Mouse (Mus musculus) common myeloid progenitor, adult 5-6 weeks (primary cell): ENCODE measurements around the gene Grhl1. TPM values are rescaled to one million over a fixed set of nuclear protein-coding genes. Genes with fewer than 3 reads are reported as not detected.
"Not testable (repeated sequence)": the region's sequence is repeated elsewhere in the genome, so short reads cannot be mapped to it uniquely, and the experiment has no call there.

Experiments
- ATAC-seq: replicated peaks from 2 replicates; pipeline ENCODE4 v1.8.0; 2016; ENCODE audit warnings: low read depth, mild to moderate bottlenecking, moderate TSS enrichment, inconsistent platforms; ENCODE audit not compliant: poor library complexity, severe bottlenecking
- total RNA-seq: library from RNA; stranded (forward); fragments of 200-1000, 187-1606 nt; gene quantifications from 2 replicates; pipeline ENCODE4 v1.2.3, GENCODE M21; 2017

Gene Grhl1
- 0.59 TPM in 1 of 2 replicates, not detected in the other for total RNA-seq

- peak; percentile 99 for ATAC-seq
These were observed at the start of gene Grhl1 for GRCm38 (mm10) chr12:24571523-24572392. Grhl1 (plus strand) TSS chr12:24572283.

GRCm38 (mm10) chr12:24525065-24525464, 47.0 kb upstream of the Grhl1 start:
- not testable (repeated sequence) for ATAC-seq

- 0 out of 2 replicates have a peak, but pooled peaks have one; percentile 65 for ATAC-seq
These were observed 35.7 kb upstream of the Grhl1 start for GRCm38 (mm10) chr12:24536390-24536789.

- no peak for ATAC-seq
These were observed 34.9 kb upstream of the Grhl1 start for GRCm38 (mm10) chr12:24537201-24537600.

GRCm38 (mm10) chr12:24537965-24538364, 34.1 kb upstream of the Grhl1 start:
- ATAC-seq = no peak

GRCm38 (mm10) chr12:24541426-24542154, 30.5 kb upstream of the Grhl1 start:
- 0 out of 2 replicates have a peak, but pooled peaks have one; percentile 42 for ATAC-seq

GRCm38 (mm10) chr12:24547686-24548085, 24.4 kb upstream of the Grhl1 start:
- peak; percentile 29 for ATAC-seq

GRCm38 (mm10) chr12:24548885-24549284, 23.2 kb upstream of the Grhl1 start:
- no peak for ATAC-seq

- ATAC-seq = no peak
These were observed 19.6 kb upstream of the Grhl1 start for GRCm38 (mm10) chr12:24552531-24552930.

GRCm38 (mm10) chr12:24555976-24556375, 16.1 kb upstream of the Grhl1 start:
- ATAC-seq = no peak

GRCm38 (mm10) chr12:24563395-24563960, 8.6 kb upstream of the Grhl1 start:
- no peak for ATAC-seq

GRCm38 (mm10) chr12:24565311-24565710, 6.8 kb upstream of the Grhl1 start:
- no peak for ATAC-seq

- ATAC-seq = no peak
These were observed 4.5 kb upstream of the Grhl1 start for GRCm38 (mm10) chr12:24567606-24568005.

- no peak for ATAC-seq
These were observed 565 bp downstream of the Grhl1 start for GRCm38 (mm10) chr12:24572421-24573274.

GRCm38 (mm10) chr12:24573275-24573580, 1.1 kb downstream of the Grhl1 start:
- no peak for ATAC-seq

- peak; percentile 38; the same call in 1 of the 2 replicates for ATAC-seq
These were observed 2.8 kb downstream of the Grhl1 start for GRCm38 (mm10) chr12:24574870-24575269.

GRCm38 (mm10) chr12:24580452-24580851, 8.4 kb downstream of the Grhl1 start:
- ATAC-seq = no peak

- ATAC-seq = no peak
These were observed 9.1 kb downstream of the Grhl1 start for GRCm38 (mm10) chr12:24580996-24581683.

- ATAC-seq = no peak
These were observed 11.6 kb downstream of the Grhl1 start for GRCm38 (mm10) chr12:24583653-24584052.
